Mouse (Mus musculus): ENCODE measurements around the gene Zfp513. TPM values are rescaled to one million over a fixed set of nuclear protein-coding genes. Genes with fewer than 3 reads are reported as not detected.

The Zfp513 gene
- polyA plus RNA-seq, 1 experiment from 2014 or later, result 5.4 TPM

DNA sequence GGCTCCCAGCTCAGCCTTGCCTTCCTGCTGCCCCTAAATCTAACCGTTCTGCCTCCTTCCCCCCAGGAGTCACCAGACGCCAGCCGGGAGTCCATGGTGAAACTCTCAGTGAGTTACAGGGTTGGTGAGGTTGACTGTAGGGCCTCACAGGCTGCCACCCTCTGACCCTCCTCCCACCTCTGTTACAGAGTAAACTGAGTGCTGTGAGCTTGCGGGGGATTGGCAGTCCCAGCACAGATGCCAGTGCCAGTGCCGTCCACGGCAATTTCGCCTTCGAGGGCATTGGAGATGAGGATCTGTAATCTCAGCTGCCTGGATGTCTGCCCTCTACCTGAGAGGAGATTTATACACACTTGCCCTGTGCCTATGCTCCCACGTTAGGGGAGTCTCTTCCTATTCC lies 3.9 kb downstream of the Zfp513 start:
- ATAC-seq (ENCODE audit: low read depth), result no peak
- Histone ChIP-seq H3K4me2 (ENCODE audit: low read depth, low read length) (no peak overlapping the region), H3K27ac (replicated peaks; ENCODE audit: low read depth, low read length) (no peak overlapping the region), H3K9me3 (ENCODE audit: control insufficient read depth, low read length) (peaks cover 5% of the 10 kb centered on the region), H3K4me3 (ENCODE audit: low read depth, low read length) (no peak overlapping the region), H3K9ac (ENCODE audit: low read depth, low read length) (no peak overlapping the region), H3K4me1 (ENCODE audit: control insufficient read depth, insufficient read depth, low read length) (peaks cover 8% of the 10 kb centered on the region), H3K27me3 (replicated peaks; ENCODE audit: control insufficient read depth, insufficient read depth, low read length) (no peaks in the 10 kb centered on the region), H3K36me3 (ENCODE audit: control insufficient read depth, insufficient read depth, low read length) (peaks cover 74% of the 10 kb centered on the region)
- 82% methylated on average over 9 of the region's 9 CpGs for WGBS
- DNase-seq (ENCODE audit: low spot score), result no peak

- 94% methylated on average over 12 of the region's 12 CpGs for WGBS
- Histone ChIP-seq H3K4me1 (ENCODE audit: control insufficient read depth, insufficient read depth, low read length) (peaks cover 5% of the 10 kb centered on the region), H3K4me2 (ENCODE audit: low read depth, low read length) (no peak overlapping the region), H3K27me3 (replicated peaks; ENCODE audit: control insufficient read depth, insufficient read depth, low read length) (no peaks in the 10 kb centered on the region), H3K9ac (ENCODE audit: low read depth, low read length) (no peak overlapping the region), H3K27ac (replicated peaks; ENCODE audit: low read depth, low read length) (no peak overlapping the region), H3K9me3 (ENCODE audit: control insufficient read depth, low read length) (peaks cover 5% of the 10 kb centered on the region), H3K36me3 (ENCODE audit: control insufficient read depth, insufficient read depth, low read length) (peaks cover 67% of the 10 kb centered on the region), H3K4me3 (ENCODE audit: low read depth, low read length) (no peak overlapping the region)
- no peak for DNase-seq (ENCODE audit: low spot score)
- ATAC-seq (ENCODE audit: low read depth), result no peak
Measured at GRCm38 (mm10) chr5:31197072-31197471, 5.0 kb downstream of the Zfp513 start.

GRCm38 (mm10) chr5:31196207-31196606 lies 5.9 kb downstream of the Zfp513 start:
- peaks cover 5% of the 10 kb centered on the region for H3K9me3 ChIP-seq (ENCODE audit: control insufficient read depth, low read length)
- no peak overlapping the region for H3K4me3 ChIP-seq (ENCODE audit: low read depth, low read length)
- ATAC-seq (ENCODE audit: low read depth) (no peak), DNase-seq (ENCODE audit: low spot score) (no peak)
- H3K27me3 ChIP-seq (replicated peaks; ENCODE audit: control insufficient read depth, insufficient read depth, low read length), result no peaks in the 10 kb centered on the region
- no peak overlapping the region for H3K27ac ChIP-seq (replicated peaks; ENCODE audit: low read depth, low read length)
- 92% methylated on average over 10 of the region's 10 CpGs for WGBS
- H3K4me2 ChIP-seq (ENCODE audit: low read depth, low read length), result no peak overlapping the region
- peaks cover 68% of the 10 kb centered on the region for H3K36me3 ChIP-seq (ENCODE audit: control insufficient read depth, insufficient read depth, low read length)
- H3K9ac ChIP-seq (ENCODE audit: low read depth, low read length), result no peak overlapping the region
- peaks cover 9% of the 10 kb centered on the region for H3K4me1 ChIP-seq (ENCODE audit: control insufficient read depth, insufficient read depth, low read length)

DNA sequence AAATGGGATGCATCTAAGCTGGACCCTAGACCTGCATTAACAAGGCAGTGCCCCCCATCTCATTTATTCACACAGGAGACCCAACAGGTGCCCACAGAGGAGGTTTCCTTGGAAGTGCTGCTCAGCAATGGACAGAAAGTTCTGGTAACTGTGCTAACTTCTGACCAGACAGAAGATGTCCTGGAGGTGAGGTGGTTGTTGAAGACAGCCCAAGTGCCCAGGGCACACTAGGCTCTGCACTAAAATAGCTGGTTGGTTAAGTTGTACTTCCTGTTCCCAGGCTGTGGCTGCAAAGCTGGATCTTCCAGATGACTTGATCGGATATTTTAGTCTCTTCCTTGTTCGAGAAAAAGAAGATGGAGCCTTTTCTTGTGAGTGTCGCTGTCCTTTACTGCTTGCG lies 6.4 kb downstream of the Zfp513 start:
- ATAC-seq (ENCODE audit: low read depth) (no peak), DNase-seq (ENCODE audit: low spot score) (no peak)
- H3K36me3 ChIP-seq (ENCODE audit: control insufficient read depth, insufficient read depth, low read length), result peaks cover 73% of the 10 kb centered on the region
- H3K27me3 ChIP-seq (replicated peaks; ENCODE audit: control insufficient read depth, insufficient read depth, low read length), result no peaks in the 10 kb centered on the region
- no peak overlapping the region for H3K9ac ChIP-seq (ENCODE audit: low read depth, low read length)
- H3K4me3 ChIP-seq (ENCODE audit: low read depth, low read length), result no peak overlapping the region
- peaks cover 5% of the 10 kb centered on the region for H3K9me3 ChIP-seq (ENCODE audit: control insufficient read depth, low read length)
- H3K4me1 ChIP-seq (ENCODE audit: control insufficient read depth, insufficient read depth, low read length), result peaks cover 9% of the 10 kb centered on the region
- no peak overlapping the region for H3K27ac ChIP-seq (replicated peaks; ENCODE audit: low read depth, low read length)
- H3K4me2 ChIP-seq (ENCODE audit: low read depth, low read length), result no peak overlapping the region
- 94% methylated on average over 4 of the region's 4 CpGs for WGBS

GRCm38 (mm10) chr5:31194486-31195485 lies 7.3 kb downstream of the Zfp513 start:
- peak overlapping the region; percentile 86 for H3K4me3 ChIP-seq (ENCODE audit: low read depth, low read length)
- peak overlapping the region; percentile 92 for H3K4me2 ChIP-seq (ENCODE audit: low read depth, low read length)
- H3K9ac ChIP-seq (ENCODE audit: low read depth, low read length), result peak overlapping the region; percentile 87; the same call in 1 of the 2 replicates

DNA sequence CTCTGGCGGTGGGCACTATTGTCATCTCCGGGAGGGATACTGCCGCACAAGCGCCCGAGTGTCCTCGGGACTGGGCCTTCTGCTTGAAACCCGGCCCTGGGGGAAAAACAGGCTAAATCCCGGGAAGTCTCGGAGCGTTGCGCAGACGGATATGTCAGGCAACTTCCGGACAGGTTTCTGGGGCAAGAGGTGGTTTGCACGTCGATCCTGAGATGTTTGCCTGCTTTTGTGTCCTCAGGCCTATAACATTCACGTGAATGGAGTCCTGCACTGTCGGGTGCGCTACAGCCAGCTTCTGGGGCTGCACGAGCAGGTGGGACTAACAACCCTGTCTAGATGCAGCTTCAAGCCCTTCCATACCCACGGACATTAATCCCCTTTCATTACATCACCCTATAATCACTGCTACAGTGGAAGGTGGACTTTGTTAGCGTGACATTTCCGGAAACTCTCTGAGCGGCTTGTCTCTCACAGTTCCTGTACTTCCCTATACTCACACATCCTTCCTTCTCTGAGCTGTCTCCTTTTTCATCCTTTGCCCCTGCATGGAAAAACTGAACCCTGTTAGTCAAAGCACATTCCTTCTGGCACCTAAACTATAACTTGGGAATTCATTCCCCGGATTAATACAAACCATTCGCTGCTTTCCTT lies 8.3 kb downstream of the Zfp513 start:
- Histone ChIP-seq H3K4me1 (ENCODE audit: control insufficient read depth, insufficient read depth, low read length) (peaks cover 9% of the 10 kb centered on the region), H3K36me3 (ENCODE audit: control insufficient read depth, insufficient read depth, low read length) (peaks cover 73% of the 10 kb centered on the region), H3K27me3 (replicated peaks; ENCODE audit: control insufficient read depth, insufficient read depth, low read length) (no peaks in the 10 kb centered on the region), H3K27ac (replicated peaks; ENCODE audit: low read depth, low read length) (peak overlapping the region; percentile 87), H3K9me3 (ENCODE audit: control insufficient read depth, low read length) (no peaks in the 10 kb centered on the region), H3K4me2 (ENCODE audit: low read depth, low read length) (peak overlapping the region; percentile 92), H3K9ac (ENCODE audit: low read depth, low read length) (peak overlapping the region; percentile 87), H3K4me3 (ENCODE audit: low read depth, low read length) (peak overlapping the region; percentile 86)
- 10% methylated on average over 25 of the region's 25 CpGs for WGBS
- peak; percentile 6 for DNase-seq (ENCODE audit: low spot score)
- no peak for ATAC-seq (ENCODE audit: low read depth)

More at GRCm38 (mm10) chr5:31194486-31195485, 7.3 kb downstream of the Zfp513 start:
- Histone ChIP-seq H3K9me3 (ENCODE audit: control insufficient read depth, low read length) (no peaks in the 10 kb centered on the region), H3K4me1 (ENCODE audit: control insufficient read depth, insufficient read depth, low read length) (peaks cover 9% of the 10 kb centered on the region), H3K36me3 (ENCODE audit: control insufficient read depth, insufficient read depth, low read length) (peaks cover 74% of the 10 kb centered on the region), H3K27ac (replicated peaks; ENCODE audit: low read depth, low read length) (no peak overlapping the region), H3K27me3 (replicated peaks; ENCODE audit: control insufficient read depth, insufficient read depth, low read length) (no peaks in the 10 kb centered on the region)
- no peak for DNase-seq (ENCODE audit: low spot score)
- no peak for ATAC-seq (ENCODE audit: low read depth)
- WGBS, result 91% methylated on average over 16 of the region's 16 CpGs

- Histone ChIP-seq H3K4me1 (ENCODE audit: control insufficient read depth, insufficient read depth, low read length) (peaks cover 9% of the 10 kb centered on the region), H3K27ac (replicated peaks; ENCODE audit: low read depth, low read length) (peak within 1 kb of the TSS; percentile 87), H3K27me3 (replicated peaks; ENCODE audit: control insufficient read depth, insufficient read depth, low read length) (no peaks in the 10 kb centered on the region), H3K4me2 (ENCODE audit: low read depth, low read length) (peak within 1 kb of the TSS; percentile 92), H3K9me3 (ENCODE audit: control insufficient read depth, low read length) (no peaks in the 10 kb centered on the region), H3K36me3 (ENCODE audit: control insufficient read depth, insufficient read depth, low read length) (peaks cover 73% of the 10 kb centered on the region), H3K4me3 (ENCODE audit: low read depth, low read length) (peak within 1 kb of the TSS; percentile 86), H3K9ac (ENCODE audit: low read depth, low read length) (peak within 1 kb of the TSS; percentile 87)
- WGBS, result under 1% methylated on average over 32 of the region's 48 CpGs
- ATAC-seq (ENCODE audit: low read depth), result peak; percentile 98
- DNase-seq (ENCODE audit: low spot score), result peak; percentile 99
Measured at GRCm38 (mm10) chr5:31192939-31193630, 9.0 kb downstream of the Zfp513 start, which contains the start of the genes Snx17 and Eif2b4. Snx17 (plus strand) TSS chr5:31193227. Eif2b4 (minus strand) TSS chr5:31193430.
